Mouse (Mus musculus) liver, embryonic 12.5 days (tissue): ENCODE measurements around the gene Chst11. TPM values are rescaled to one million over a fixed set of nuclear protein-coding genes. Genes with fewer than 3 reads are reported as not detected.
A peak's percentile ranks its signal among the peaks of the same experiment; 100 is the strongest.

Experiments
- ATAC-seq: fragments of 200-750 bp; cut with Nextera tagmentation; 2 replicates; pipeline ENCODE4 v1.8.0; 2017; ENCODE audit warnings: moderate number of reproducible peaks, mild to moderate bottlenecking, moderate library complexity
- H3K27ac ChIP-seq: fragments of 300-500 bp; sonication (generic); 2 replicates; pipeline ENCODE4 v1.5.1; 2016; ENCODE audit warnings: mild to moderate bottlenecking
- H3K27me3 ChIP-seq: fragments of 300-500 bp; sonication (generic); replicated peaks from 2 replicates; pipeline ENCODE4 v1.6.1; 2016; ENCODE audit warnings: mild to moderate bottlenecking, moderate library complexity
- H3K36me3 ChIP-seq: fragments of 300-500 bp; sonication (generic); 2 replicates; pipeline ENCODE4 v1.6.1; 2016; ENCODE audit warnings: mild to moderate bottlenecking, moderate library complexity
- H3K4me1 ChIP-seq: fragments of 300-500 bp; sonication (generic); 2 replicates; pipeline ENCODE4 v1.6.1; 2016
- H3K4me2 ChIP-seq: fragments of 300-500 bp; sonication (generic); 2 replicates; pipeline ENCODE4 v1.6.1; 2016; ENCODE audit warnings: mild to moderate bottlenecking, moderate library complexity
- H3K4me3 ChIP-seq: fragments of 300-500 bp; sonication (generic); 2 replicates; pipeline ENCODE4 v1.5.1; 2016; ENCODE audit warnings: mild to moderate bottlenecking, moderate library complexity
- H3K9ac ChIP-seq: fragments of 300-500 bp; sonication (generic); 2 replicates; pipeline ENCODE4 v1.6.1; 2016; ENCODE audit warnings: mild to moderate bottlenecking, moderate library complexity
- H3K9me3 ChIP-seq: fragments of 300-500 bp; sonication (generic); replicated peaks from 2 replicates; pipeline ENCODE4 v1.6.1; 2016; ENCODE audit warnings: mild to moderate bottlenecking, moderate library complexity
- WGBS: fragments of 180-500 bp; shearing (Covaris S2); methylation state at CpG from one replicate; pipeline ENCODE4 v1.1.7; 2016; ENCODE audit not compliant: insufficient replicate concordance; 5-methylcytosine and 5-hydroxymethylcytosine counted together
- polyA plus RNA-seq: library from polyadenylated mRNA; unstranded; fragments of >200 nt; fragmentation: Nextera tagmentation; extraction: Ambion mirVana; gene quantifications from 2 replicates; pipeline ENCODE4 v1.2.1, GENCODE M21; 2016

The Chst11 gene
- polyA plus RNA-seq, 1 experiment from 2014 or later, result 1.9 TPM

DNA sequence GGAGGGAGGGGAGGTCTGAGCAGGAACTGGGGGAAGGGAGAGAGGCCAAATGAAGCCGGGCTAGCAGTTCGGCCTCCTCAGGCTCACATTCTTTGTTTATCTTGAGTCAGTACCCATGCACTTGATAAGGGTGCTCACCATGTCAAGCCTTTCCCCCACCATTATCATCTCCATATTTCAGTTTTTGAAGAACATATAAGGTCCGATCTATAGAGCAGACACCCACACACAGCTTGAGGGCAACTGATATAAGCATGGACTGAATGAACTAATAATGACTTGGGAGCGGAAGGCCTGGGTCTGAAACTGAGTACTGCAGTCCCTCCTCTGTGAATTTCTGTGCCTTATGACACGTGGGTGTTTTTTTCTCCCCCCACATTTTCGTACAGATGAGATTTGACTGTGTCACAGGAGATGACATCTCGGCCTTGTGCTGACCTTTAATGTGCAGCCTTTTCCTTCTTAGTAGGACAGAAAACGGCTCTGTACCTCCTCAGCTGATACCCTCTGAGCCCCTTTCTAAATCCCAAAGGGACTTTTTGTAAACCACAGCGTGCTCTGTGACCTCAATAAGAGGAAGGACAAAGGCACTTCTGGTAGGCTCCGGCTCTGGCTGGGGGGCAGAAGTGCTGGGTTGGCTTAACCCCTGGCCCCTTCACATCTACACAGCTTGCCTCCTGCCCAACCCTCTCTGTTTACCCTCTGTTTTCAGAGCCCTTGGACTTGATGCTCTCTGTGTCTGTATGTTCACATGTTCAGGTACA is 6.6 kb downstream of the Chst11 start:
- H3K36me3 ChIP-seq, result 0 out of 2 replicates have a peak, but pooled peaks cover 7% of the 10 kb centered on the region
- no peaks in the 10 kb centered on the region for H3K27me3 ChIP-seq
- ATAC-seq, result peak; percentile 89
- H3K9me3 ChIP-seq, result no peaks in the 10 kb centered on the region
- peaks cover 98% of the 10 kb centered on the region for H3K4me1 ChIP-seq
- H3K4me3 ChIP-seq, result peak overlapping the region; percentile 24; the same call in 1 of the 2 replicates
- peak overlapping the region; percentile 89 for H3K27ac ChIP-seq
- H3K9ac ChIP-seq, result peak overlapping the region; percentile 60
- peak overlapping the region; percentile 55 for H3K4me2 ChIP-seq
- WGBS, result 7% methylated on average over 10 of the region's 10 CpGs

DNA sequence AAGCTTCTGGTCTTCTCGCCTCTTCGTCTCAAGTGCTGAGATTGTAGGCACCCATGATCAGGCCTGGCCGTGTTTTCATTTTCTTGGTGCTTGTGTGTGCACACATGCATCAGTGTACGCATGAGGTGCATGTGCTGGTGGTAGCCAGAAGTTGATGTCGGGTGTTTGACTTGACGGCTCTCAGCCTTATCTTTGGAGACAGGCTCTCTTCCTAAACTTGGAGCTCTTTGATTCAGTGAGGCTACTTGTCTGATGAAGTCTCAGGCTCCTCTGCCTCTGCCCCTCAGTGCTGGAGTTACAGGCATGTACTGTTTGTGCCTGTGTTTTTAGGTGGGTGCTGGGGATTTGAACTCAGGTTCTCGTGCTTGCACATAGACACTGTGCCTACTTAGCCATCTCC is 9.0 kb downstream of the Chst11 start:
- Histone ChIP-seq H3K36me3 (peaks cover 13% of the 10 kb centered on the region; the same call in 1 of the 2 replicates), H3K9ac (peak overlapping the region; percentile 45), H3K4me1 (peaks cover 95% of the 10 kb centered on the region), H3K4me2 (peak overlapping the region; percentile 47), H3K9me3 (no peaks in the 10 kb centered on the region), H3K27me3 (no peaks in the 10 kb centered on the region), H3K4me3 (no peak overlapping the region), H3K27ac (peak overlapping the region; percentile 68)
- peak; percentile 69 for ATAC-seq
- 40% methylated on average over 7 of the region's 7 CpGs for WGBS

DNA sequence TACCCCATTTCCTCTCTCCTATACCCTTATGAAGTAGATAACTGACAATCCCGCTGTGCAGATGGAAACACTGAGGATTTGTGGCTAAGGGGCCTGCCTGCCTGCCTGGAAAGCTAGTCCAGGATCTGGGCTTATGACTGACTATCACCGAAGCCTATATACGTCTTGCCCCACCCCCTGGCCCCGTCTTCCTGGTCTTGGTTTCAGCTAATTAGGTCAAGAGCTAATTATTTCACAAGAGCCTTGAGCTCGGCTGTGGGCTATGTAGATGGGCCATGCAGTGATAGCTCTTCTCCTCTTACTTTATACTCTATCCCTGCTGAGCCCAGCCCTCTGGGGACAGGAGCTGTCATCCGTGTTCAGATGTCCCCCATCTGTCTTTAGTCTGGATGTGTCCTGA is 12.2 kb downstream of the Chst11 start:
- 76% methylated on average over 6 of the region's 6 CpGs for WGBS
- no peak for ATAC-seq
- Histone ChIP-seq H3K9me3 (no peaks in the 10 kb centered on the region), H3K27me3 (no peaks in the 10 kb centered on the region), H3K4me3 (no peak overlapping the region), H3K4me1 (peaks cover 95% of the 10 kb centered on the region), H3K36me3 (peaks cover 17% of the 10 kb centered on the region), H3K9ac (no peak overlapping the region), H3K4me2 (no peak overlapping the region), H3K27ac (no peak overlapping the region)

DNA sequence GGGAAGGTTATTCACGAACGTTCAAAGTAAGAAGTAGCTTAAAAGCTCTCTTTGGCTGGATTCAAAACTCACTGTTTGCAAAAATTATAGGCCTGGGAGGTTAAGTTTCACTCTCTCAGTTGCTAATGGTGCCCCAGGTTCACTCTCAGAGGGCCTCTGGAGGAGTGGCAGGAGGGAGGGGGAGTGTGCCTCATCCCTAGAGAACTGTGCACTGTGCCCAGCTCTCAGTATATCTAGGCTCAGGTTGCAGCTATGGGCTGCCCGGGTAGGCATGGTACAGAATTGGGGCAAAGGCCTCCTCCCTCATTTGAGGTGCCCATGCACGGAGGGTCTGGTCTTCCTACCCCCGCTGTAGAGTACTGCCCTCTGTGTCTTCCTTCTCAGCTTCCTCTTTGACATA is 14.9 kb downstream of the Chst11 start:
- Histone ChIP-seq H3K4me3 (no peak overlapping the region), H3K36me3 (peaks cover 17% of the 10 kb centered on the region), H3K9me3 (no peaks in the 10 kb centered on the region), H3K9ac (no peak overlapping the region), H3K4me2 (no peak overlapping the region), H3K27me3 (no peaks in the 10 kb centered on the region), H3K4me1 (peaks cover 93% of the 10 kb centered on the region), H3K27ac (no peak overlapping the region)
- 73% methylated on average over 5 of the region's 5 CpGs for WGBS
- no peak for ATAC-seq

DNA sequence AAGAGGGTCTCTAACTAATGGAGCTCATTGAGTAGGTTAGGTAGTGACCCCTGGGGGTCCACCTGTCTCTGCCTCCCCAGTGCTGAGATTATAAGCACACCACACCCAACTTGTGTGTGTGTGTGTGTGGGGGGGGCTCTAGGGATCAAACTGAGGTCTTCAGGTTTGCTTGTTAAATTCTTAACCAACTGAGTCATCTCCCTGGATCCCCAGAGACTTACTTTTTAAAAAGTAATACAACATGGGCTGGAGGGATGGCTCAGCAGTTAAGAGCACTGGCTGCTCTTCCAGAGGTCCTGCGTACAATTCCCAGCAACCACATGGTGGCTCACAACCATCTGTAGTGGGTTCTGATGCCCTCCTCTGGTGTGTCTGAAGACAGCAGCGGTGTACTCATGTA is 15.4 kb downstream of the Chst11 start:
- no peaks in the 10 kb centered on the region for H3K27me3 ChIP-seq
- no peak for ATAC-seq
- no peak overlapping the region for H3K27ac ChIP-seq
- peaks cover 93% of the 10 kb centered on the region for H3K4me1 ChIP-seq
- no peaks in the 10 kb centered on the region for H3K9me3 ChIP-seq
- no peak overlapping the region for H3K4me2 ChIP-seq
- H3K4me3 ChIP-seq, result no peak overlapping the region
- peaks cover 17% of the 10 kb centered on the region for H3K36me3 ChIP-seq
- 93% methylated on average over 2 of the region's 2 CpGs for WGBS
- no peak overlapping the region for H3K9ac ChIP-seq

DNA sequence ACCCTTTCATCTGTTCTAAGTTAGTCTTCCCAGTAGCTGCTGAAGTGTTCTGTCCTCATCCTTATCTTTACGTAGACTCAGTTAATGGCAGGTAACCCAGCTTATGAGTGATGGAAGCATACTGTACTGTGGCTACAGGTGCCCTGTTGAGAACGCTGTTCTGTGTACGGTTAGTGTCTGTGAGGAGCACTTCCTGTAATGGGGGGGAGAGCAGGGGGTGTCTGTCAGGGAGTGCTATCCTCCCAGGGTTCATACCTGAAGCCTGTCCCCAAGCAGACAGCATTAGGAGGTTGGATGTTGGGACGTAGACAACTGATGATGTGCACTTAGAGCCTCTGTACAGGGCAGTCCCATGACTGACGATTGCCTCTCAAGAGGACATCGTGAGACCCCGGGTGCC is 18.6 kb downstream of the Chst11 start:
- no peaks in the 10 kb centered on the region for H3K27me3 ChIP-seq
- peaks cover 94% of the 10 kb centered on the region for H3K4me1 ChIP-seq
- peak overlapping the region; percentile 61 for H3K27ac ChIP-seq
- peak overlapping the region; percentile 37; the same call in 1 of the 2 replicates for H3K9ac ChIP-seq
- ATAC-seq, result peak; percentile 13
- no peaks in the 10 kb centered on the region; the same call in 1 of the 2 replicates for H3K9me3 ChIP-seq
- peaks cover 25% of the 10 kb centered on the region for H3K36me3 ChIP-seq
- no peak overlapping the region for H3K4me3 ChIP-seq
- 54% methylated on average over 7 of the region's 7 CpGs for WGBS
- peak overlapping the region; percentile 47 for H3K4me2 ChIP-seq

DNA sequence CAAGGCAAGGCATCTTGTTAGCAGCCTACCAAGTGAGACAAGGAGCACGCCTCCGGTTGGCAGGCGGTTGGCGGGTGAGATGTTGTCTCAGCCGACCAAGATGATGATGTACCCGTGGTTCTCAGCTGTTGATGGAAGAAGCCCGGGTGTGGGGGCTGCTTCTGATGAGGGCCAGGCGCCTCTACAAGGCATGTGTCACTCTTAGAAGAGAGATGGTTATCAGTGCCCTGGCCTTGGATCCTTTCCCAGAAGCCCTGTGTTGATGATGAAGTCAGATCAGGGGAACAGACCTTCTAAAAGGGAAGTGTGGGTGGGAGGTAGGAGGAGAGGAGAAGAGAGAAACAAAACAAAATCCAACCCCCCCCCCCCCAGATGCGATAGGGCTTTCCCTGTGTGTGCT is 19.1 kb downstream of the Chst11 start:
- ATAC-seq, result peak; percentile 38
- no peak overlapping the region for H3K4me3 ChIP-seq
- H3K27ac ChIP-seq, result peak overlapping the region; percentile 61
- H3K4me1 ChIP-seq, result peaks cover 98% of the 10 kb centered on the region
- H3K9me3 ChIP-seq, result no peaks in the 10 kb centered on the region; the same call in 1 of the 2 replicates
- H3K27me3 ChIP-seq, result no peaks in the 10 kb centered on the region
- WGBS, result 14% methylated on average over 9 of the region's 9 CpGs
- peak overlapping the region; percentile 47 for H3K4me2 ChIP-seq
- H3K9ac ChIP-seq, result peak overlapping the region; percentile 37; the same call in 1 of the 2 replicates
- peaks cover 25% of the 10 kb centered on the region for H3K36me3 ChIP-seq

DNA sequence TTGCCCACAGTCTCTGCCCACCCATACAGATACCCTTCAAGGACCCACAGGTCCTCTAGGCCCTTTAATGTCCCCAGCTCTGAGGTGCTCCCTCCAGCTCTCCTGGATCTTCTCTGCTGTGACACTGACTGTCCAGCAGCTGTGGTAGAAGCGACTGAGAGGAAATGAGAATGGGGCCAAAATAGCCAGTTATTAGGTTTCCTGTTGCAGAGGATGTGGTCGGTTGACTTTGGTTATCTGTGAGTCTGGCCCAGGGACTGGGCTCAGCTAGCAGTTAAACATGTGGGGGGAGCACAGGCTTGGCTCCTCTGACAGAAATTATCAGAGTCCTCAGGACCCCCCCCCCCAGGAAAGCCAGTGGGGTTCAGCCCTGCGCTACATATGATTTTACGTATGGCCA is 19.7 kb downstream of the Chst11 start:
- peak; percentile 44 for ATAC-seq
- Histone ChIP-seq H3K27me3 (no peaks in the 10 kb centered on the region), H3K9ac (peak overlapping the region; percentile 33; the same call in 1 of the 2 replicates), H3K9me3 (no peaks in the 10 kb centered on the region; the same call in 1 of the 2 replicates), H3K36me3 (peaks cover 25% of the 10 kb centered on the region), H3K27ac (peak overlapping the region; percentile 65), H3K4me3 (no peak overlapping the region), H3K4me1 (peaks cover 98% of the 10 kb centered on the region), H3K4me2 (peak overlapping the region; percentile 47)
- 24% methylated on average over 4 of the region's 4 CpGs for WGBS

DNA sequence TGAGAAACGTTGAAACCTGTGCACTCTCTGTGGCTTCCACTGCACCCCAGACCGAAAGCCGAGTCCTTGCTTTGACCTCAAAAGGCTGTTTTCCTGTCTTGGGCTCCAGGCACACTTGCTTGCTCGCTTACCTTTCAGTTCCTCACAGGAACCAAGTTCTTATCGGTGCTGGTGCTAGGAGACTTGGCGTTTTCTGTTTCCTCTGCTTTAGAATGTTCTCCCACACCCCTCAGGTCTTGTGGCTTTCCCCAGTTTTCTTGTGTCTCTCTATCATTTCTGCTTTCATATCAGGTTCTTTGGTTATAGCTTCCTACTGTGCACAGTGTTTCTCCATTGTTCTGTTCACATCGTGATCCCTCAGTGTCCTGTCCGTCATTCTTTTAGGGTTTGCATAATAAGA is 21.0 kb downstream of the Chst11 start:
- peaks cover 98% of the 10 kb centered on the region for H3K4me1 ChIP-seq
- WGBS, result 47% methylated on average over 8 of the region's 8 CpGs

DNA sequence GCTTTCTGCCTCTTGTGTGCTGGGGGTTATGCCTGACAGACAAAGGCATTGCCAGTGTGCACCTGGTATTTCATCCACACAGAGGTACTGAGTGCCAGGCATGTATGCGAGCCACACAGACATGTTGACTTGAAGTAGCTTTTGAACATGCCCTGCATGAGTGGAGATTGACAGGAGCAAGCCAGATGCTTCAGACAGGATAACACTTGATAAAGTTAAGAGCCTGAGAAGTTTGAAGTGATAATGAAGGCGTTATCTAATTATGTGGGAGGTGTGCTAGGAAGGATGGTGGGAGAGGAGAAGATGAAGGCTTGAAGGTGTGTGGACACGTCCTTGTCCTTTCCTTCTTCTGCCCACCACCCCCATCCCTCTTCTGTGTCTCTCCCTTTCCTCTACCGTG is 28.7 kb downstream of the Chst11 start:
- H3K4me2 ChIP-seq, result peak overlapping the region; percentile 48
- 0 out of 2 replicates have a peak, but pooled peaks cover 6% of the 10 kb centered on the region for H3K9me3 ChIP-seq
- H3K36me3 ChIP-seq, result peaks cover 9% of the 10 kb centered on the region; the same call in 1 of the 2 replicates
- H3K4me3 ChIP-seq, result no peak overlapping the region
- H3K27me3 ChIP-seq, result no peaks in the 10 kb centered on the region
- 32% methylated on average over 4 of the region's 4 CpGs for WGBS
- peaks cover 96% of the 10 kb centered on the region for H3K4me1 ChIP-seq
- peak overlapping the region; percentile 49 for H3K9ac ChIP-seq
- peak; percentile 75 for ATAC-seq
- H3K27ac ChIP-seq, result peak overlapping the region; percentile 98

More for the DNA sequence above, 21.0 kb downstream of the Chst11 start:
- Histone ChIP-seq H3K9me3 (no peaks in the 10 kb centered on the region; the same call in 1 of the 2 replicates), H3K27ac (peak overlapping the region; percentile 65; the same call in 1 of the 2 replicates), H3K36me3 (peaks cover 21% of the 10 kb centered on the region), H3K4me3 (no peak overlapping the region), H3K4me2 (no peak overlapping the region), H3K27me3 (no peaks in the 10 kb centered on the region), H3K9ac (no peak overlapping the region)
- no peak for ATAC-seq

DNA sequence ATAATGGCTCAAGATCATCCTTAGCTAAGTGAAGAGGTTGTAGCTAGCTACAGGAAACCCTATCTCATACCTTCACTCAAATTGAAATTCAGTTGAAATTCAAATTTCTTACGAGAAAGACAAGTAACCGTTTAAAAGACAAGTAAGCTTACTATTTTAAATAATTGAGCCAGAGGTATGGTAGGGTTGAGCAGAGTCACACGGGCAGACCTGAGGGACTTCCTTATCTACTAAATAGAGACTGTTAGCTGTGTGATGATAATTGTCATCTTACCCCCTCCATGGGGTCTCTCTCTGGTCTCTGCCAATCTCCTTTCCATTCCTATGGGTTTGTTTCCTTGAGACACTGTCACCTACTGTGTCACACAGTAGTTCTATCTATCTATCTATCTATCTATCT is 30.6 kb downstream of the Chst11 start:
- H3K4me3 ChIP-seq, result no peak overlapping the region

DNA sequence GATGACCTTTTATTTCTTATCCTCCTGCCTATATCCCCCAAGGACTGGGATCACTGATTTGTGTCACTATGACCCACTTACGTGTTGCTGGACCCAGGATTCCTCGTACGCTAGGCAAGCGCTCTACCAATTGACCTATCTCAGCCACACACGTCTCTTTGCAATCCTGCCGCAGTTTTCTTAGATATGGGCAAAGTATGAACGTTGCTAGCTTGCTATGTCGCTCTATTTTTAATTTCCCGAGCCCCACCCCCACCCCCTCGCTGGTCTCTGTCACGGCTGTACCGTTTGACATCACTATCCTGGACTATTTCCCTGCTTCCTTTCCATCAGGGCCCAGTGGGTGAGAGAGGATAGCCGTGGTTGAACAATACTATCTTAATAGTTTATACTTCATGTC is 31.5 kb downstream of the Chst11 start:
- Histone ChIP-seq H3K4me3 (no peak overlapping the region), H3K4me2 (peak overlapping the region; percentile 72), H3K9ac (peak overlapping the region; percentile 73)

More for the DNA sequence above, 30.6 kb downstream of the Chst11 start:
- 41% methylated on average over 3 of the region's 3 CpGs for WGBS
- 0 out of 2 replicates have a peak, but pooled peaks cover 6% of the 10 kb centered on the region for H3K9me3 ChIP-seq
- H3K9ac ChIP-seq, result peak overlapping the region; percentile 12; the same call in 1 of the 2 replicates
- no peak overlapping the region; the same call in 1 of the 2 replicates for H3K4me2 ChIP-seq
- peaks cover 9% of the 10 kb centered on the region; the same call in 1 of the 2 replicates for H3K36me3 ChIP-seq
- ATAC-seq, result no peak
- peaks cover 96% of the 10 kb centered on the region for H3K4me1 ChIP-seq
- H3K27ac ChIP-seq, result peak overlapping the region; percentile 98
- no peaks in the 10 kb centered on the region for H3K27me3 ChIP-seq

More for the DNA sequence above, 31.5 kb downstream of the Chst11 start:
- Histone ChIP-seq H3K4me1 (peaks cover 100% of the 10 kb centered on the region), H3K27ac (peak overlapping the region; percentile 98), H3K9me3 (0 out of 2 replicates have a peak, but pooled peaks cover 6% of the 10 kb centered on the region), H3K27me3 (no peaks in the 10 kb centered on the region), H3K36me3 (peaks cover 9% of the 10 kb centered on the region; the same call in 1 of the 2 replicates)
- 19% methylated on average over 13 of the region's 13 CpGs for WGBS
- 0 out of 2 replicates have a peak, but pooled peaks have one; percentile 3 for ATAC-seq
